Mouse (Mus musculus) layer of hippocampus, postnatal 14 days (tissue): ENCODE data around the gene Polr2a. TPM values are rescaled to one million over a fixed set of nuclear protein-coding genes. Genes with fewer than 3 reads are reported as not detected.

Experiments
- DNase-seq, 2 experiments: peaks; one replicate each; pipeline ENCODE4 v3.0.0; 2021 to 2022; ENCODE audit warnings: low spot score in 2 of 2, mixed read lengths in 1 of 2
- long read RNA-seq, 2 experiments: library from polyadenylated mRNA; stranded (forward); transcript quantifications; one replicate each; pipeline ENCODE4 v2.0.0; 2021
- total RNA-seq, 2 experiments: library from RNA; stranded (reverse); gene quantifications; 2 replicates each; pipeline ENCODE4 v1.2.3; 2021

Gene Polr2a
- total RNA-seq, result 10 to 100 TPM; 62.8 to 68.5 TPM
- long read RNA-seq, experiment 1, partial matches to known transcripts, result 0 of 1 reads
- long read RNA-seq, experiment 1, other reads (novel, unspliced or antisense), result 1 of 1 reads
- long read RNA-seq, experiment 2, full-length matches to known transcripts, result 2 of 5 reads
- long read RNA-seq, experiment 2, partial matches to known transcripts, result 2 of 5 reads
- long read RNA-seq, experiment 2, other reads (novel, unspliced or antisense), result 1 of 5 reads

DNA sequence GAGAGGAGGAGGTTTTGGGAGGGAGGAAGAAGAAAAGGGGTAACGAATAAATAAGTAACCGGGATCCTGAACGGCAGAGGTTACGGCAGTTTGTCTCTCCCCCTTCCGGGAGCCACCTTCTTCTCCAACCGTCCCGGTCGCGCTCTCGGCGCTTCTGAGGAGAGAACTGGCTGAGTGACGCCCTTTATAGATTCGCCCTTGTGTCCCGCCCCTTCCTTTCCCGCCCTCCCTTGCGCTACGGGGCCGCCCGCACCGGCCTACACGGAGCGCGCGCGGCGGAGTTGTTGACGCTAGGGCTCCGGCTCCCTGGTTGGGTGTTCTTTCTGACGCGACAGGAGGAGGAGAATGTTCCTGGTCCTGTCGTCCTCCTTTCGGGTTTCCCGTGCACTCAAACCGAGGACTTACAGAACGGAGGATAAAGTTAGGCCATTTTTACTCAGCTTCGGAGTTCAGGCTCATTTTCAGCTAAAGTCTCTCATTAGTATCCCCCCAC, at the start of gene Polr2a:
Polr2a (minus strand) TSS at position 160 of the 493 bp plus-strand sequence.
- DNase-seq, result peak; percentile 98

GRCm38 (mm10) chr11:69807641-69808040, 49.2 kb upstream of the Polr2a start:
- no peak for DNase-seq

DNA sequence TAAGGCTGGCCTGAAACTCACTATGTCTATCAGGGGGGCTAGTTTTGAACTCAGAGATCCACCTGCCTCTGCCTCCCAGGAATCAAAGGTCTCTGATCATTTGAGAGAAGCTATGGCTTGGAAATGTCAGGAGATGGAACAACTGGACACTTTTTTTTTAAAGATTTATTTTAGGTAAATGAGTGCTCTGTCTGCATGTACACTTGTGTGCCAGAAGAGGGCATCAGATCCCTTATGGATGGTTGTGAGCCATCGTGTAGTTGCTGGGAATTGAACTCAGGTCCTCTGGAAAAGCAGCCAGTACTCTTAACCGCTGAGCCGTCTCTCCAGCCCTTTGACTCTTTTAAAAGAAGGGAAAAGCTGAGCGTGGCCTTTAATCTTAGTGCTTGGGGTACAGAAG, 47.9 kb upstream of the Polr2a start:
- no peak for DNase-seq

GRCm38 (mm10) chr11:69804972-69805909, 46.8 kb upstream of the Polr2a start, which contains the start of gene Tmem102:
TSS of gene Tmem102 (minus strand) at chr11:69805624.
- no peak for DNase-seq

DNA sequence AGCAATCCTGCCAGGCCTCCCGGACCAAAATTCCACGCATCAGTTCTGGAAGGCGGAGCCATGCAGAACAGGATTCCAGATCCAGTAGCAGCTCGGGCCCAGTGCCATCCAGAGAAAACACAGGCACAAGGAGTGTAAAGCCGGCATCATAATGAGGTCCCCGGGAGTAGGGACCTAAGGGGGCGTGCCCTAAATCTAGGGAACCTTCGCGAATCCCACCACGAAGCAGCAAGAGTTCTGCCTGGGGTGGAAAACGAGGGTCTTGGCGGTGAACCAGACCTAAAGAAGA, 46.2 kb upstream of the Polr2a start:
- DNase-seq, result no peak

DNA sequence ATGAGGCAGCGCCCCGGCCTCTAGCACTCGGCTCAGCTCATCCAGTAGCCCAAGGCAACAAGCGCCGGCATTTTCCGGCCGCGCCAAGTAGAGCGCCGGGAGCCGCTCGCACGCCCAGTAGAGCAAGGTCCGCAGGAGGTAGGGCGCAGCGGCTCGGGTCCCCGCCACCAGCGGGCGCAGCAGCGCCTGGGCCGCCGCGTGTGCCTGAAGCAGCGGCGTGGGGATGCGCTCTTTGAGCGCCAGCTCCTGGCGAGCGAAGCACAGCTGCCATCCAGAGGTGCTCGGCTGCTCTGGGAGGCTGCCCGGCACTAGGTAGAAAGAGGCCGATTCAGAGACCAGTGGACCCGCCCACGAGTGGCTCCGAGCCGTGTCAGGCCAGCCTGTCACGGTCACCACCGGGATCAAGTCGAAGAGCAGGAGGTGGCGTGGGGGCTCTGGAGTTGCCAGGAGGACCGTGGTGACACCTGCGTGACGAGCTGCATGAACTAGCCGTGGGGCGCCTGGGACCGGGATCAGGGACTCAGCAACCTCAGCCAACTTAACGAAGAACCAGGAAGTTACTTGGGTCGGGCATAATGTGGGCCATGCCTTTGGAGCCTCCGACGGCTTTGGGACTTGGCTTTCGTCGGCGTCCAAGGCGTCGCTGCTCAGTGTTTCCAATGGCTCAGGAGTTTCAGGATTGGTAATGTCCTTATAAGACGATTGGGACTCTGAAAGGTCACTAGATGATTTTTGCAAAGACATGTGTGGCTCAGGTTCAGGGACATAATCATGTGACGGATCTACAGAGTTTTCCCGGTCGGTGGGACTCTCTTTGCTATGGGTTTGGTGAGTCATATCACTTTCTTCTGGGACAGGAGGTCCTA, 45.6 kb upstream of the Polr2a start:
- peak; percentile 52 to 56 for DNase-seq

DNA sequence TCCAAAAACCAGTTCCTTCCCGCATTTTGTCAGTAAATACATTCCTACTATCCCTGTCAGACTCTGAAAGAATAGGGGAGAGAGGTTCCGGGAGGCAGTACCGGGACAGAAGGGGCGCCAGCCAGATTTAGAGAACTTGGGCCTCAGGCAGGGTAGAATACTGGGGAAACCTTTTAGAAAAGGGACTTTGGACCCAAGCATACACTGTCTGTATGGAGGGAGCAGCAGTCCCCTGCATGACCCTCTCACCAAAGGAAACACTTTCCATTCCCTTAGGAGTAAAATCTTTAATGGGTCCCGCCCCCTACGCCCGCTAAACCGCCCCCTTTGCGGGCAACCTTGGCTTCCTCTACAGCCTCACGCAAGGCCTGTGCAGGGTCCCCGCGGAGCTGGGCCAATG, 44.9 kb upstream of the Polr2a start:
- peak in 1 of 2 experiments; percentile 33 for DNase-seq

- peak; percentile 75 to 86 for DNase-seq
These were observed 44.2 kb upstream of the Polr2a start for GRCm38 (mm10) chr11:69802648-69803105.

GRCm38 (mm10) chr11:69801379-69801977, 43.0 kb upstream of the Polr2a start, which contains the start of gene Fgf11:
TSS of gene Fgf11 (minus strand) at chr11:69801857.
- no peak for DNase-seq

GRCm38 (mm10) chr11:69800392-69801197, 42.2 kb upstream of the Polr2a start:
- peak; percentile 77 to 80 for DNase-seq

DNA sequence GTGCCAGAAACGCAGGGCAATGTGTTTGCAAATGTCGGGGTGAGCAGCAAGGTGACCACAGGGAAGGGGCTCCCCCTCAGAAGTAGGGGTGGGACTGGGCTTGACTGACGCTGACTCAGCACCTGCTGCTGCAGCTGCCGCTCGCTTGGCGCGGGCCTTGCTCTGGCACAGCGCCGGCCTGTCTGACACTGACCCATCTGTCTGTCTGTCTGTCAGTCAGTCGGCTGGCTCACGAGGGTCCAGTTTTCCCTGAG, 41.6 kb upstream of the Polr2a start:
- no peak for DNase-seq

- DNase-seq, result no peak
These were observed 41.1 kb upstream of the Polr2a start for GRCm38 (mm10) chr11:69799394-69800137.

DNA sequence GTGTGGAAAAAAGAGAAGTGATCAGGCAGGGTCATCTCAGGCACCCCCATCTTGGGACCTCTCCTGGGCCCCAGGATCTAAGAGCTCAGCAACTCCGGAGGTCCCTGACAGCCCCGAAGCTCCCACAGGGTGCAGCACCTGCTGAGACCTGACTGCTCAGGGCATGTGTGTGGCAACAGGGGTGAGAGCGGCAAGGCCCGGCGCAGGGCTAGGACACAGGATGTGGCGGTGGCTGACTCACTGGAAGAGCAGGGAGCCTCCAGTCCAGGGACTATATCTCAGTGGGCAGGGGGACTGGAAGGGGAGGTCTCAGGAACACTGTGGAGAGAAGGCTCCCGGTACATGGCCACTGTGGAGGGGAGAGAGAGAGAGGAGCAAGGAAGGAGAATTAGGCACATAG, 39.5 kb upstream of the Polr2a start:
- no peak for DNase-seq

- DNase-seq, result no peak
These were observed 37.6 kb upstream of the Polr2a start for GRCm38 (mm10) chr11:69795983-69796435.

- peak; percentile 78 to 95 for DNase-seq
These were observed 36.9 kb upstream of the Polr2a start, which contains the start of gene Chrnb1 for GRCm38 (mm10) chr11:69795168-69795982. TSS of gene Chrnb1 (minus strand) at chr11:69795943.

- no peak for DNase-seq
These were observed 35.0 kb upstream of the Polr2a start for GRCm38 (mm10) chr11:69793429-69793828.

- DNase-seq, result no peak
These were observed 33.0 kb upstream of the Polr2a start for GRCm38 (mm10) chr11:69791420-69791819.

GRCm38 (mm10) chr11:69789431-69789830, 31.0 kb upstream of the Polr2a start:
- DNase-seq, result no peak
